Mouse (Mus musculus): ENCODE measurements around the gene Ctdspl.

- TF ChIP-seq CTCF (IDR thresholded peaks at IDR 0.05; ENCODE audit: control insufficient read depth, insufficient read depth, insufficient replicate concordance, low read depth, low read length) (no peak), POLR2A (IDR thresholded peaks at IDR 0.05; ENCODE audit: control insufficient read depth, low read depth, low read length) (no peak)
Observed at GRCm38 (mm10) chr9:119091581-119092310, 165.5 kb downstream of the Ctdspl start.

All from testis, adult 2 months (tissue).